Mouse (Mus musculus) retina, postnatal 7 days (tissue): ENCODE measurements around the gene Brinp2.

Experiments used
- DNase-seq: peaks from one replicate; pipeline ENCODE4 v3.0.0-alpha.2; 2012; ENCODE audit warnings: low read depth, low spot score

Gene Brinp2

GRCm38 (mm10) chr1:158356051-158356461, at the start of gene Brinp2:
Gene Brinp2, minus strand, starts transcription at chr1:158356326.
- peak; percentile 69 for DNase-seq

GRCm38 (mm10) chr1:158400898-158401297, 44.8 kb upstream of the Brinp2 start:
- no peak for DNase-seq

DNA sequence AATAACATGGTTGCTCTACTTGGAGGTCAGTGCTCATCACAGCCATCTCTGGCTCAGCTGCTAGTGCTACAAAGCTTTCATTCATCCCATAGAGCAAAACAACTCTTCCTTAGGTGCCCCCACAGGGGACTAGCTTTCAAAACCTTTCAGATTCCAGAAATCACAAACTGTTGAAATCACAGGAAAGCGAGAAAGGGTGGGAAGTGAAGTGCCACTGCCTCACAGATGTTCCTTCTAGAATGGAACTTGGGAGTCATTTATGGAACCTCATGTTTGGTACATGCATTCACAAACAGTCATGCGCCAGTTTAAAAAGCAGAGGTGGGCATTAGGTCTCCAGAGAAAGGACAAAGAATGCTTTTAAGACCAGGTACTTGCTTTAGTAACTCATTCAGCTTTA, 40.9 kb upstream of the Brinp2 start:
- no peak for DNase-seq

- no peak for DNase-seq
Measured at GRCm38 (mm10) chr1:158390693-158391092, 34.6 kb upstream of the Brinp2 start.

DNA sequence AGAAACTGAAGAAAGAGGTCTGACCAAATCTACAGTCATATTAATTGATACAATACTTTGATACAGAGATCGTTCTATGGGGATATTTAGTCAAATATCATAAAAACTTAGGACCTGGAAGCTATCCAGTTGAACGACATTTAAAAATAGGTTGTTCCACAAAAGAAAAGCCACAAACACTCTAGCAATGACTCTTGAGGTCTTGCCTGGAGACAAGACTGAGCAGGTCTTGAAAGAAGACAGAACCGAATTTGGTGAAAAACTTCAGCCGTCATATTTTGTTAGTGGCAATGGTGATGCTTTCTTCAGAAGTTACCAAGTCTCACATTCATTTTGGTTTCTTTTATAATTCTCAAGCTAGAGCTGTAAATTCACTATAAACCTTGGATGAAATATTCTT, 32.9 kb upstream of the Brinp2 start:
- no peak for DNase-seq

GRCm38 (mm10) chr1:158386781-158387180, 30.7 kb upstream of the Brinp2 start:
- no peak for DNase-seq

DNA sequence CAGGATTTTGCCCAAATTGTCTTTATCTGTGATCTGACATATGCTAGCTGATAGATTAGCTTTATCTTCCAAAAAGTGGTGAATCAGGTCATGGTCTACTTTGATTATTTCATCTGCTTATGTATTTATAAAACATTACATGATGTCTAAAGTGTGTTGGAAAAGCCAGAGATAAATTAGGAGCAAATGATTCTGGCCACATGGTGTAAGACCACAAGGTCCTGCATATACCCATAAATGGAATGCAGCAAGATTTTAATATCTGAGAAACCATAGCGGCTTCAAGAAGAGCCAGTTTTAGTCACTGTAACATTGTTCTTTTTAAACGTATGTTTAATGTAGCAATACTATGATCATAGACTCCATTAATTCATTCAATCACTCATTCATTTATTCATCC, 29.2 kb upstream of the Brinp2 start:
- DNase-seq = no peak

GRCm38 (mm10) chr1:158383210-158383609, 27.1 kb upstream of the Brinp2 start:
- DNase-seq = no peak

DNA sequence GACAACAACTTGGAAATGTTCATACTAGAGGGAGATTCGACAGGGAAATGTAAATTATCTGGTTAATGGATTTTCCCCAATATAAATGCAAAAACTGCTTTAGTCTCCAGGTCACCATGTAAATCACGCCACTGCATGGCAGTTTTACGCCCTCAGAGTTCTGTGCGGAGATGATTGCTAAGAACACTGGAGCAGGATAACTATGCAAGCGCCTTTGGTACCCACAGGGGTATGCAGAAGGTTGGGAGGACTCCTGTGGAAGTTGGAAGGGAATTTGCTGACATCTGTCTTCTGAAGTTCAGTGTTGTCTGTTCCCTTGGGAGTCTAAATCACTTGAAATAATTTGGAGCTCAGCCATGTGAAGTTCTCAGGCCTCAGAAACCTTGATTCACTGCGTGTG, 26.2 kb upstream of the Brinp2 start:
- DNase-seq = no peak

DNA sequence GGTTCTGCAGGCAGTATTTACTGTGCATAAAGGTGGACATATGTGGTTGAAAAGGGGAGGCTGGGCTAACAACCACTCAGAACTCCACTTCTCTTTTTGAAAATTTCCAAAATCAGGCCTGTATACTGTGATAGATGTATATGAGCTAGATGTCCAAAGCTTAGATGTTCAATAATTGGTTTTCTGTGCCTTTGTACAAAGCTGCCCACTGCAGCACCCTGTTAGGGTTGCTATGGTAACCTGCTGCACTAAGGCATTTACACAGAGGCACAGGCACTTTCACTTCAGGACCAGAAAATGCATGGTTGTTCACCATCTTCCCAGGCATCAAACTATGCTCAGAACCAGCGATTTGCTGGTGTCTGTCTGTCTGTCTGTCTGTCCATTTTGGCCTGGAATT, 8.3 kb upstream of the Brinp2 start:
- no peak for DNase-seq

- DNase-seq = no peak
Measured at GRCm38 (mm10) chr1:158362292-158363101, 6.4 kb upstream of the Brinp2 start.

- DNase-seq = no peak
Measured at GRCm38 (mm10) chr1:158361964-158362291, 5.8 kb upstream of the Brinp2 start, which contains the start of gene Astn1. Gene Astn1, plus strand, starts transcription at chr1:158362273.

DNA sequence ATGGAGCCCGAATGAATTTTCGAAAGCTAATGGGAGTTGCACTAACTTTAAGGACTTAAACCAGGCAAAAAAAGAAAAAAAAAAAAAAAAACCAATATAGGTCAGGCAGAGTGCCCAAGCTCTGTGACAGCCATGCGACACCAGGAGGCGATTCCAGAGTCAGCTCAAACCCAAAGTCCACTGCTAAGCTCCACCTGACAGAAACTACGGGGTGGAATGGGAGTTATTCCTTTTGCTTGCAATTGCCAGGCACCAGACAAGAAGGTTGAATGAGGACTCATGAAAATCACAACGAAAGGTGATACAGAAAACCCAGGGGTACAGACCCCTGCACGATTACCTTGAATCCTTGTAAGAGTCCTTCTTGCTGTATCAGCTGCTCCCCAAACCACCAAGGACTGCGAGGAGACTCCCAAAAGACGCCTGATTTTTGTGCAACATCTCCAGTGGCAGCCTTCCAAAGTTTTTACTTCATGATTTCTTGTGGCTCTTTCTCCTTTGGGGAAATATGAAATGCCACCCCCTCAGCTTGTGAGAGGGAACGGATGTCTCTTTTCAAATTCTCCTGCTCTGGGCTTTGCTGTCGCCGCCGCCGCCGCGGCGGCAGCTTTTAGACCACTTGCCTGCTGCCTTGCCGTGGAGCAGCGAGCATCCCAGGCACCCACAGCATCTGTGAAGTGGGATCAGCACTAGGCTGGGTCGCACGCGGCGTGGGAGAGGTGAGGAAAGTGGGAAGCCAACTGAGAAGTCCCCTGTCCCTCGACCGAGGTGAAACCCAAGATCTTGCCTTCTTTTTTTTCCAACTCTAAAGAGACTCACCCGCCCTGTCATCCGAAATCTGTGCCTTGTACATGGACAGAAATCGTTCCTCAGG, 712 bp downstream of the Brinp2 start:
- DNase-seq = no peak

- no peak for DNase-seq
Measured at GRCm38 (mm10) chr1:158353656-158354371, 2.3 kb downstream of the Brinp2 start.

GRCm38 (mm10) chr1:158343243-158343714, 12.8 kb downstream of the Brinp2 start:
- no peak for DNase-seq

DNA sequence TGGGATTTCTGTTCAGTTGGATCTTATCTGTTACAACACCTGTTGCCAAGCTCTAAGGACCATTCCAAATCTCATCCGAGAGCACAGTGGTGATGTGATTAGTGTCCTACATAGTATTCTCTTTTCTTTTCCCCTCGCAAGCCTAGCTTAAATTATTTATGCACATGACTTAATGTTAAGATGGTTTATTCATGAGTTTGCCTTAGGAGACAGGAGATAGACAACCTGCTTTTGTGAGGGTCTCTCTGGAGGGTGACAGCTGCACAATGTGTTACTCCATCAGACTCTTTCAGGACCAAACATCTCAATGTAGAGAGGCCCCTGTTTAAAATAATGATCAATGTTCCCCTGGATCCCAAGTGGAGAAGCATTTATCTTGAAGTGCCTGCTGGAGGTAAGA, 27.3 kb downstream of the Brinp2 start:
- no peak for DNase-seq

DNA sequence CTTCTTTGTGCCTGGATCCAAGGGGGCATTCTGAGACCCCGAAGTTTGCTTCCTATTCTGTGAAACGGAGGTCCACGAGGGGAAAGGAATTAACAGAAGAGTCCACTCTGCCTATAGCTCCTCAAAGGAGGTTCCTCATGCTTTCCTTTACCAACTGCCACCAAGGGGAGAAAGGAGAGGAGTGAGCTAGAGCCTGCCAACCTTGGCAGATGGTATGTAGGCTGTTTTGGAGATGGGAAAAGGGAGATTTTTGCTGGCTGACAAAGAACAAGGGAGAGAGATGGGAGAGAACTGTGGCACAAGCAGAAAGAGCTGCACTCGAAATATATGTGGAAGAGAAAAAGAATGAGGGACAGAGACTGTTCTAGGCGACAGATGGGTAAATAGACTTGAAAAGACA, 28.0 kb downstream of the Brinp2 start:
- DNase-seq = no peak

GRCm38 (mm10) chr1:158323325-158323724, 32.8 kb downstream of the Brinp2 start:
- no peak for DNase-seq

- DNase-seq = peak; percentile 8
Measured at GRCm38 (mm10) chr1:158310426-158311156, 45.5 kb downstream of the Brinp2 start.

DNA sequence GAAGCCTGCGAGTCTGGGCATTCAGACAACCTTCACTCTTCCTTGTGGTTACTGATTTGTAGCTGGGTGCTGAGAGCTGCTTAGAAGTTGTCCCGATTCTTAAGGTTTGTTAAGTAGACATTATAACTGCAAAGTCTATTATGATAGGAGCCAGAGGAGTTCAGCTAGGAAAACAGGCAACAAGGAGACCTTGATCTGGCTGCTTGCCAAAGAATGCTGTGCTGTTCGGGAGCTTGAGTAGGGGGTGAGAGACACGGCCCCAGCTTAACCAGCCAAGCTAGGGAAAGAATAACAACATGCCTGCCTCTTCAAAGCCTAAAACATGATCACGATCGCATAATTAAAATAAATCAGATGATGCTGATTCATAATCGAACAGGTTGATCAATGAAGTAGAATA, 59.1 kb downstream of the Brinp2 start:
- no peak for DNase-seq

DNA sequence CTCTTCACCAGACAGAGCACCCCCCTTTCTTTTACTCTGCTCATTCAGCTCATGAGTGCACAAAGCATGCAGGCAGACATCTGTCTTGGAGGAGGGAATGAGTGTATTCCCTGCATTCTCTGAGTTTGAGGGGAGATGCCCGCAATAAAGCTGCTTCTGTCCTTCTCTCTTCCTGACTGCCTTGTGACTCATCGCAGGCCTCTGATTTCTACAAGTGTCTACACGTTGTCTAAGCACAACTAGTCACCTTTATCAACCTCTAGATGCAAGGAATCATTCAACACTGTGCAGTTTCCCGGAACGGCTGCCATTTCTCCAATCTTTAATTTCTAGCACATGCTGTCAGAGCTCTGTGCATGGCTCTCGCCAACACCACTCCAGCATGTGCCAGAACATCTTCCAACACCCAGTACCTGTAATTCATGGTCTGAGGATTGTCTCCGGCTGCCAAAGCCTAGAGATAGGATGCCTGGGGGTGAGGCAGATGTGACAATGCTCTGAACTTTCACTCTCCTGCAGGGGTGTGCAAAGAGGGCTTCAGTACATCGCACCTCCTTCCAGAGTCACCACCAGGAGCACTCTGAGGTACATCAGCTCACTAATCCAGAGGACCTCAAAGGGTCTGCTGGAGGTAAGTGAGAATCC, 59.7 kb downstream of the Brinp2 start:
- DNase-seq = no peak
